Mouse (Mus musculus) kidney, adult 11 months (tissue): ENCODE measurements at regions not wholly inside any gene's neighbourhood (a gene's known extent, or its start where the extent isn't known, plus 50 kb on each side); places are given as distances from the start of the nearest gene placed in this dataset.
"Not testable (repeated sequence)": the region's sequence is repeated elsewhere in the genome, so short reads cannot be mapped to it uniquely, and the experiment has no call there.

Source experiments
- DNase-seq: peaks from one replicate; pipeline ENCODE4 v3.0.0; 2022

DNA sequence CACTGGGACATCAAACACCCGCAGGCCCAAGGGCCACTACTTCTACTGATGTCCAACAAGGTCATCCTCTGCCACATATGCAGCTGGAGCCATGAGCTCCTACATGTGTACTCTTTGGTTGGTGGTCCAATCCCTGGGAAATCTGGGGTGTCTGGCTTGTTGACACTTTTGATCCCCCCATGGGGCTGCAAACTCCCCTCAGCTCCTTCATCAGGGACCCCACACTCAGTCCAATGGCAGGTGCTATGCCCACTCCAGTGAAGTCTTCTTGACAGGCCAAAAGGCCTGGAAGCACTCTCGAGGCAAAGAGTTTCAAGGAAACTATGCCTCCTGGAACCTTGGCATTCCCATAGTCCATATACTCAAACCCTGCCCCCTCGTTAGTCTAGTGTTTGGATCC, 570.8 kb upstream of the Smc2 start:
- no peak for DNase-seq

GRCm38 (mm10) chr4:51868716-51869115, 570.3 kb upstream of the Smc2 start:
- not testable (repeated sequence) for DNase-seq

GRCm38 (mm10) chr4:51885460-51885859, 553.6 kb upstream of the Smc2 start:
- DNase-seq: no peak

GRCm38 (mm10) chr4:51889280-51889679, 549.8 kb upstream of the Smc2 start:
- DNase-seq: no peak

DNA sequence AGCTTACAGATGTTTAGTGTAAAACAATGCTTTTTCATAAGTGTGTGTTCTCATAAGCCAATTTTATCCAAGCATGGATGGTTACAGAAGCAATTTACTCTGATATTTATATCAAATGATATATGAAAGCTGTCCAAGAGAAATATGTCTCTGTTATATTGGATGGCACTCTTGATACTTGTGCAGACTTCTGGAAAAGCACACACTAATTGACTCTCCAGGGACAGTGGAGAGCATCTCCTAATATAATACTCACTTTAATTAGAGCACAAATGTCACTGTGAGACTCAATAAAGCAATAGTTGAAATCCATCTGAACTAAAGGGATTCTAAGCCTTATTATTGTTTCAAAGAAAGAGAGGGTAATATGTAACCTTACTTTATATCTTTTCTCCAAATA, 510.8 kb upstream of the Smc2 start:
- DNase-seq: no peak

DNA sequence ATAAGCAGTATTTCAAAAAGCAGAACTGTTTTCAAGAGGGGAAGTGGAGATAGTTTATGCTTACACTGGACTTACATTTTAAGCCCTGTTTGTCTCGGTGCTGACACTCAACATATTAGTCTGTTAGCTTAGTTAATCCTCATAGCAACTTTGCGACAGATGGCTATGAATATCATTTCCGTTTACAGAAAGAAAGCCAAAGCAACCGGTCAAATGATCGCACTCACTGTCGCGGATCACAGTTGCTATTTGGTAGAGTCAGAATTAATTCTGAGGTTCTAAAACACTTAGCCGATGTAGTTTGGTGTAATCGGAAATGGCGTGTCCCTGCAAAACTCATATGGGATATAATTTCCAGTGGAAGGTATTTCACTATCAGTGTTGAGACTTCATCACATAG, 469.3 kb upstream of the Smc2 start:
- no peak for DNase-seq

- no peak for DNase-seq
These were observed 460.1 kb upstream of the Smc2 start for GRCm38 (mm10) chr4:51978962-51979361.

GRCm38 (mm10) chr4:51992482-51992881, 446.6 kb upstream of the Smc2 start:
- no peak for DNase-seq

GRCm38 (mm10) chr4:52036765-52037353, 402.2 kb upstream of the Smc2 start:
- no peak for DNase-seq

DNA sequence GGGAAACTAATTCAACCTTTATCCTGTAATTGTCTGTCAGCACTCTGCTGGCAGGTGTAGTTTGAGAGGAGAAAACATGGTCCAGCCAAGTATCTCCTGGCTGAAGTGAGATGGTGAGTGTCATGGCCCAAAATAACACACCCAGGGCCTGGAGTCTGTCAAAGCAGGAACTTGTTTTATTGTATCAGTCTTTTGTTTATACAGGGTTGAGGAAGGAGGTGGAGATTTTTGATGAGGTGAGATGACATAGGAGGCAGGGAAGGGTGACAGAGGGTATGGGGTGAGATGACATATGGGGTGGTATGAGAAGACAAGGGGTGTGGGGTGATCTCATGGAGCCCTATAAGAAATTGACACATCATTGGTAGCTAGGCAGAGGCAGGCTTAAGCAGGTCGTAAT, 395.6 kb upstream of the Smc2 start:
- no peak for DNase-seq

DNA sequence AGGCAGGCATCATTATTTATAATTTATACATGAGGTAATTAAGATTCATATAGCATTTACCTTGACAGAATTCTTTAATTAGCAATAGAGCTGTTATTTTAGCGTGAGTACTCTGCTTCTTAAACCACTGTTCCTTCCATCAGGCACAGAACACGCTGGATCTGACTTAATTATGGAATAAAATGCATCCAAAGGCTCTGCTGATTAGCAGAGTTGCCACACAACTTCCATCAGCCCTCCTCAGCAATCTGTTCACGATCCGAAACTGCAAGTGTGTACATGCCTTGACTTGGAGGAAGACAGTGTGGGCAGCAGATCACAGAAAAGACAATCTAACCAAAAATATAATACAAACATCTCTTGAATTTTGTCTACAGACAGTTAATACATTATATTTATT, 388.1 kb upstream of the Smc2 start:
- no peak for DNase-seq

DNA sequence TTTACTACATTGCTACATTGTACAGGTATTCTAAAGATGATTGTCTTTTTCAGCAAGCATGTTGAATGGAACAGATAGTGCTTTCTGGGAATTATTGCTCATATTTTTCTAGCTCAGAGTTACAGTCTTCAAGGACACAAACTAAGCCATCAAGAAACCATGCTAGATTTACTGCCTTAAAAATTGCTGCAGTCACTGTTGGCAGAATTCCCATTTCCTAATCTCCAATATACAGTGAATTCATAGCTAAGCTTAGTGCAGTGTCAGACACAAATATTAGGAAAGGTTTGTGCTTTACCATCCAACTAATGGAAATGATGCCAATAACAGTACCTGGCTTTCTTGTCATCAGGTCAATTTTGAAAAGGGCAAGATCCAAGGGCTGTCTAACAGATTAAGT, 383.0 kb upstream of the Smc2 start:
- DNase-seq: no peak

- DNase-seq: no peak
These were observed 379.0 kb upstream of the Smc2 start for GRCm38 (mm10) chr4:52060031-52060430.

GRCm38 (mm10) chr4:52099187-52099586, 339.9 kb upstream of the Smc2 start:
- no peak for DNase-seq

DNA sequence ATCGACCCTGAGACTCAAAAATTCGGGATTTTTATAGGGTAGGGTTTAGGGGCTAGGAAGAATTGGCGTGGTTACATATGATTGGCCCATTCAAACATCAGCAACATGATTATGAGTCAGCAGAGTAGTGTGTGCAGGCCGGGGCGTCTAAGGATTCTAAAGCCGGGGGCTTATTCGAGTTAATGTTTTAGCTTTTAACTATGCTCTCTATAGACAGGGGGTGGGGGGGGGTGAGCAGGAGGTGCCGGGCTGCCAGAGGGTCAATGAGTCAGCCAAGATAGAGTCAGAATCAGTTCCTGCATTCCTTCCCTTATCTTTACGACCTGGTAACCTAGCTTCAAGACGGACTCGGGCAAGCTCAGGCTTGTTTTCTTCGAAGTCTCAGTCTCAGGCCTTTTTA, 333.2 kb upstream of the Smc2 start:
- DNase-seq: no peak

DNA sequence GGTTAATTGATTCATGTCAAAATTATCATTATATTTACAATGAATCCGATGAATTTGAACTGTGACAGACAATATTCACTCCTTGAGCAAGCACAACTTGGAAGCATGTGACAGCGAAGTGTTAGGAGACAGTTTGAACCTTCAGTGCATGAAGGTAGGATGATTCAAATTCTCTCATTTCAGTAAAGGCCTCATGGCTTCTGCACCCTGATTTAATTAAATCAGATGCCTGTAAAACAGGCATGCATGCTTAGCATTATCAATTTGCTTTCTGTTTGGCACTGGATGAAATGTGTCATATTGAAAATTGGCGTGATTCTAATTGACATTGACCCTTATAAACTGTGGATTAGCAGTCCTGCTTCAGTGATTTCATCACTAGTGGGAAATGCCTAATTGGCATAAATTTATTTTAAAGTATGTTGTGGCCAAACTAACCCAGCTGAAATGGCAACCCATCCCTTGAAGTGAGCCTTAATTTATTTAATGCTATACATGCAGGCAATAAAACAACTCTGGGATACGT, 321.2 kb upstream of the Smc2 start:
- no peak for DNase-seq

- DNase-seq: no peak
These were observed 320.5 kb upstream of the Smc2 start for GRCm38 (mm10) chr4:52118439-52119072.

GRCm38 (mm10) chr4:52152565-52153164, 286.4 kb upstream of the Smc2 start:
- DNase-seq: no peak

DNA sequence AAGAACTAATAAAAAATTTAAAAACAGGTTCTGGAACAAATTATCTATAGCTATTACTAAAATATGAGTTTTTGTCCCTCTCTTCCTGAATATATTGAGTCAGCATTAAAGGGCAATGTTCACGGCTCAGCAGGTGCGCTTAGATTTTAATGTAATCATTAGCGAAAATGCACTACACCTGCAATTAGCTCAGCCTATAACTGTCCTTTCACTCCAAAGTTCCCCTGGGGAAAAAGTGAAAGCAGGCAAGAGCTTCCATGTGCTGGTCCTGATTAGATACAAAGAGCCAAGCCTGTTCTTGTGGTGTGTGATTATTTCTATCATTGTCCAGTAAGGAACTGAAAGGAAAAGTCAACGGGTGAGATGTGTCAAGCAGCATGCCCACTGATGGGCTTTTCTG, 262.8 kb upstream of the Smc2 start:
- no peak for DNase-seq

DNA sequence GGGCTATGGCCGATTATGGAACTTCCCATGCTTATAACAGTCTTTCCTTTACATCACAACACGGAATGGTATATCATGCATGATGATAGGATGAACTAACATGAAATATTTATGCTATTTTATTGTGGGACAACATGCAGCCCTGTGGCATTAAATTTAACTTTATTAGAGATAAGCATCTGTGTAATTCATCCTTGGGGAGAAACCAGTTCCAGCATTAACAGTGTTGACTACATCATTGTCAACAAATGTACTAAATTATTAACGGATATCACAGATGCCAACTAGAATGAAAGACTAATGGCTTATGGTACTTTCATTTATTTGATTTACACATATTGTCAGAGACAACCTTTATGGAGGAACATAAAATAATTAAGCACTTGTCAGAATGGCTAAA, 241.3 kb upstream of the Smc2 start:
- no peak for DNase-seq

DNA sequence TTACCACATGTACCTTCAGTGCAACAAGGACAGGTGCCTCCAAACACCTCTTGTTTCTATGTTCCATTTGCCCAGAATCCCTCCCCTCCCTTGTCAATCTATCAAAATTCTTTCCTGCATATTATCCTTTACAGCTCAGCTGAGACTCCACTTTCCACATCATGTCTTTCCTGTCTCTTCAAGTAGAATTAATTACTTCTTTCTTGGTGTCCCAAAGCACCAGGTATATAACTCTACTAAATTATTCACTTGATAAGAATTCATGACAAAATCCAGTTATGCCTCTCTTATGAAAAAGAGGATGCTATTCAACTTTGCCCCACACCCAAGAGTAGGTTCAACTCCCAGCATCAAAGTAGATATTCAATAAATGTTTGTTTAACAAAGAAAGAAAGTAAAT, 228.4 kb upstream of the Smc2 start:
- no peak for DNase-seq

- DNase-seq: peak; percentile 1
These were observed 228.0 kb upstream of the Smc2 start for GRCm38 (mm10) chr4:52211022-52211421.

GRCm38 (mm10) chr4:52213363-52213762, 225.7 kb upstream of the Smc2 start:
- DNase-seq: no peak
